Mouse (Mus musculus) right cerebral cortex, postnatal 10 days (tissue): ENCODE results near the gene Phf11c.
"Not testable (repeated sequence)": the region's sequence is repeated elsewhere in the genome, so short reads cannot be mapped to it uniquely, and the experiment has no call there.

Source experiments
- DNase-seq, 2 experiments: peaks; one replicate each; pipeline ENCODE4 v3.0.0; 2021; ENCODE audit warnings: low spot score in 2 of 2

Gene Phf11c

DNA sequence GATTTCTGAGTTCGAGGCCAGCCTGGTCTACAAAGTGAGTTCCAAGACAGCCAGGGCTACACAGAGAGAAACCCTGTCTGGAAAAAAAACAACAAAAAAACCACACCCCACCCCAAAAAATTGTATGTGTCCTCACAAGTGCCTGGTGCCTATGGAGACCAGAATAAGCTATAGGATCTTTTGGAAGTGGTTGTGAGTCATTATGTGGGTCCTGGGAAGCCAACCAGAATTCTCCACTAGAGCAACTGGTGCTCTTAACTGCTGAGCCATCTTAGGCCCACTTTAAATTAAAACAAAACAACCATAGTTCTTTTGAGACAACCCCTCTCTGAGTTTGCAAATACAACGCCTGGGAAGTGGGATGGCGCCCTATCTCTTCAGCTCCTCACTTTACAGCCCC, at the start of gene Phf11c:
Gene Phf11c (minus strand): TSS at position 101 of the 400 bp plus-strand sequence.
- DNase-seq: no peak

DNA sequence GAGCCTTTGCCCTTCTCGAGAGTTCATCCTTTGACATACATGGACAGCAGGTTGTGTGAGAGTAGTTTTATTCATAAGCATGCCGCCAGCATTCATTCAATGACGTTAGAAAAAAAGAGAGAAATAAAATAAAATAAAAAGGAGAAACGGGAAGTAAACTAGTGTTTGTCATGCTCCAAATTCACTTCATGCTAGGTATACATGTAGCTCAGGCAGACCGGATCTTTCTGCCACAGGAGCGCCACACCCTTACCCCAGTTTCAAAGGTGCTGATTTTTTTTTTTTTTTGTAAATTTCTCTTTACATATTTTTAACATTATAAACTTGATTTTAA, 46.3 kb upstream of the Phf11c start:
- DNase-seq: no peak

DNA sequence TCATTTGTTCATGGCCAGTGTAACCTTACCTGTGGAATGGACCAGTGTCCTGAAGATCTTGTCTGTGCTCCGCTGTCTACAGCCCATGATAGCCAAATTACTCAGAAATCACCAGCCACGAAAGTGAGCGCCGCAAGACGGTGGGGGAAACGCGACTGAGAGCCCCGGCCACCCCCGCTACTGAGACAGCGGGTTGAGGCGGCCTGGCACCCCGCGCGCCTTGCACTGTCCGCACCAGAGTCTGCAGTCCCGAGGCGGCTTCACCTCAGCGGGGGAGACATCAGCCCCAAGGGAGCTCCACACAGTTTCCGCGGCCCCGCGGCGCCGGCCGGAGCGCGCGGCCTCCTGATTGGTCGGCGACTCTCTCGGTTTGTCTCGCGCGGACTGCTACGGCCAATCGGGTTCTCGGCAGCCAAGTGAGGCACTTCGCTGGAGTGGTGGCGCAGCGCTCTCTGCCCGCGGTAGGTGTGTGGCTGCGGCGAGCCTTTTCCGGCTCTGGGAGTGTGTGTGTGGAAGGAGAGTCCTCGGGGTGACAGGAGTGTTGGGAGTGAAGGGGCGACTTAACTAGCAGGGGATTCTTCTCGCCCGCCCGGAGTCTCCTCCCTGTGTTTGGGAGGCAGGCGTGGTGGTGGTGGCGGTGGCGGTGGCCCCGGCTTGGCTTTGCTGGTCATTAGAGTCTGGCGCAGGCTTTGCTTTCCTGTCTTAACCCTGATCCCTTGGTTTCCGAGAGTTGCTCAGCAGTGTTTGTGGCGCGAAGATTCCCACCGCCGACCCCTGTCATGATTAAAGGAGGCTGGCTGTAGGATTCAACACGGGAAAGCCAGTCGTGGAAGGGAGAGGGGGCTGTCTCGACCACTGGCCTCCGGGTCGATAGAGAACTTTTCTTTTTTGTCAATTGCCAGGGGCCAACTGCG, 45.6 kb upstream of the Phf11c start, which contains the start of the genes Setdb2 and Cab39l:
Gene Setdb2 (minus strand): TSS at position 327 of the 914 bp plus-strand sequence.
Gene Cab39l (plus strand): TSS at position 415 of the 914 bp plus-strand sequence.
- peak; percentile 96 to 97 for DNase-seq

DNA sequence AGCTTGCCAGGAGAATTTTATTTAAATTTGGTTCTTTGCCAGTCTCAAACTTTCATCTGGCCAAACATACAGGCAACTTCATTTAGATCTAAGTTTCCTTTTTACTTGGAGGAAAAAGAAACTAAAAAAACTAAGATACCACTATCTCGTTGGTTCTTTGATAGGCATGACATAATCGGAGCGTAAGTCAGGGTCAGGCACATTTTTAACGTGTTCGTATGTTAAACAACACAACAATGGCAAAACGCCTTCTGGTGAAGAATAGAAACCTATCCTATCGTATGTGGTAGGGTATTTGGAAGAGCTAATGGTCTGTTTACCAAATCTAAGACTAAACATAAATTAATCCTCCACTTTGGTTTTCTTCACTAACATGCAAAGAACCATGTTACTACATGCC, 44.9 kb upstream of the Phf11c start:
- no peak for DNase-seq

GRCm38 (mm10) chr14:59438505-59438904, 43.3 kb upstream of the Phf11c start:
- DNase-seq: no peak

GRCm38 (mm10) chr14:59437398-59437797, 42.2 kb upstream of the Phf11c start:
- no peak for DNase-seq

- no peak for DNase-seq
These were observed 40.0 kb upstream of the Phf11c start for GRCm38 (mm10) chr14:59435206-59435605.

DNA sequence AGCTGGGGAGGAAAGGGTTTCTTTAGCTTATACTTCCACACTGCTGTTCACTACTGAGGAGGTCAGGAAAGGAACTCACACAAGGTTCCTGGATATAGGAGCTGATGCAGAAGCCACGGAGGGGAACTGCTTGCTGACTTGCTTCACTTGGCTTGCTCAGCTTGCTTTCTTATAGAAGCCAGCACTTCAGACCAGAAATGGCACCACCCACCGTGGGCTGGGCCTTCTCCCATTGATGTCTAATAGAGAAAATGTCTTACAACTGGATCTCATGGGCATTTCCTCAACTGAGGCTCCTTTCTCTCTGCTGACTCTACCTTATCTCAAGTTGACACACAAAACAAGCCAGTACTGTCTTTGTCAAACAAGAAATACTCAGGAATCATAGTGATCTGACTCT, 38.7 kb upstream of the Phf11c start:
- no peak for DNase-seq

DNA sequence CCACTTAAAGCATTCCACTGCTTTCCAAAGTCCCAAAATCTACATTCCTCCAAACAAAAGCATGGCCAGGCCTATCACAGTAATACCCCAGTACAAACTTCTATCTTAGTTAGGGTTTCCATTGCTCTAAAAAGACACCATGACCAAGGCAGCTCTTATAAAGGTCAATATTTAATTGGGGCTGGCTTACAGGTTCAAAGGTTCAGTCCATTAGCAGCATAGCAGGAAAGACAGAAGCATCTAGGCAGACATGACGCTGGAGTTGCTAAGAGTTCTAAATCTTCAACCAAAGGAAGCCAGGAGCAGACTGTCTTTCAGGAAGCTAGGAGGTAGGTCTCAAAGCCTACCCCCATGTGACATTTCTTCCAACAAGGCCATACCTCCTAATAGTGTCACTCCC, 35.4 kb upstream of the Phf11c start:
- no peak for DNase-seq

DNA sequence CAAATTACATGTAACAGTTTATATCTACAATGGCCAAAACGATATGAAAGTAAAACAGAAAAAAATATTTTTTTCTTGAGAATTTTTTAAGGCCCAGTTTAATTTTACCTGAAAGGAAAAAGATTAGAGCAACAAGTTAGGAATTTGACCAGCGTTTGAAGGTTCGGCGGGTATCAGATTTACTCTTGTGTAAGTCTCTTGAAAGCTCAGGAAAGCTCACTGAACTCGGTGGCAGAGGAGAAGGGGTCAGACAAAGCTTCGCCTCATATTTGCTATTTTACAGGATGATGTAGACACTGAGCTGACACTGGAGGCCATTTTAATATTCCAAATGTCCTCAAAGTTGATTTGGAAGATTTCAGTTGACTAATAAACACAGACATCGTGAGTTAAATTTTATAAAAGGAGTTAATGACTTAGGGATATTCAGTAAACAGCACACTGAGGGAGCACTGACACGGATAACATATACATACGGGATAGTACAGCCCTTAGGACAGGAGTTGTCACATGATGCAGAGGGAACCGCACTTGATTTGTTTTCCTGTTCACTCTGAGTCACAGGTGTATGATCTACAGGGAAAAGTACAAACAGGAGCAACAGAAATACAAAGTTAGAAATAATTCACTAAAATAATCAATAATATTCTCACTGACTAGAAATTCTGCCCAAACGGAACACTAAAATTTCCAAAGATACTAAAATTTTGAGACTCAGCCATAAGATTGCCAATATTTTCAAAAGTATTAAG, 27.9 kb upstream of the Phf11c start:
- no peak for DNase-seq

GRCm38 (mm10) chr14:59418171-59418570, 23.0 kb upstream of the Phf11c start:
- no peak for DNase-seq

DNA sequence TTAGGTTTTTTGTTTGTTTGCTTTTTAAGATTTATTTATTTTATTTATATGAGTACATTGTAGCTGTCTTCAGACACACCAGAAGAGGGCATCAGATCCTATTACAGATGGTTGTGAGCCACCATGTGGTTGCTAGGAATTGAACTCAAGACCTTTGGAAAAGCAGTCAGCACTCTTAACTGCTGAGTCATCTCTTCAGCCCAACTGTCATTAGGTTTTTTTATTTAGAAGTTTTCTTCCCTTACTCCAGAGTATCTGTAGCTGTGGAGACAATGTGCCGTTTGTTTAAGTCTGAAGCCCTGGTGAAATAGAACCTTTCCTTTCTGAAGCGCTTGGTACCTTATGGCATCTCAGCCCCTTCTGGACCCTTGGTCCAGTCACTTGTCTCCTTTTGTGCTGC, 19.8 kb upstream of the Phf11c start:
- DNase-seq: not testable (repeated sequence)

DNA sequence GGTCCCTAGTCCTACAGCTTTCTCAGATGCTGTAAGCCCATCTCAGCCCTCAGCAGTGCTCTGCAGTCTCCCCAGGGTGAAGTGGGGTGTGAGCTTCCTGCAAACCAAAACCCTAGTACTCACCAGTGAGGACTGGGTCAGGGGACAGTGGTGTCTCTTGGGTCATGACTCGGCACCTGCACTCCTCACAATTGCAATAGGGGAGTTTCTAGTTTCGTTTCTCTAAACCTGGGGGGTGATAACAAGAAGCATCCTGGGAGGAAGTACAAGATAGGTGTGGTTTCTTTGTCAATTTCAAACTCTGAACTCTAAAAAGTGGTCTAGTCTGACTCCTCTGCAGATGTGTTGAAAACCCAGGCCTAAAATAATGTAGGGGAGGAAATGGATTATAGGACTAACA, 1.8 kb upstream of the Phf11c start:
- no peak for DNase-seq

- DNase-seq: peak; percentile 36 to 52
These were observed 5.0 kb downstream of the Phf11c start for GRCm38 (mm10) chr14:59390181-59390580.

DNA sequence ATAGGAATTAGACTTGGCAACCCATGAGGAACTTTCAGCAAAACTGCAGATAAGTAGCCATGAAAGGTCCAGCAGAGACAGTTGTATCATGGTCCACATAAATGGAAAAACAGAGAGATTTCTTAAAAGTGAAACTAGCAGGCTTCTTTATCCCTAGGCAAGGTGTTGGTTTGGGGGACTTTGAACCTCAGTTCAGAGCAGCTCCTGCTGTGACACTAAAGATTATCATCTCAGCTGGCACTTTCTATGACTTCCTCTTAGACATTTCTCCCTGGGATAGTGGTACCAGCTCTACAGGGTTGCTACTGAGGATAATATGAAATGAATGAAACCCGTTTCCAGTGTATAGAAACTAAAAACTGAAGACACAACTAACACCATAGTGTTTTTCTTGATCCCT, 5.6 kb downstream of the Phf11c start:
- no peak for DNase-seq

DNA sequence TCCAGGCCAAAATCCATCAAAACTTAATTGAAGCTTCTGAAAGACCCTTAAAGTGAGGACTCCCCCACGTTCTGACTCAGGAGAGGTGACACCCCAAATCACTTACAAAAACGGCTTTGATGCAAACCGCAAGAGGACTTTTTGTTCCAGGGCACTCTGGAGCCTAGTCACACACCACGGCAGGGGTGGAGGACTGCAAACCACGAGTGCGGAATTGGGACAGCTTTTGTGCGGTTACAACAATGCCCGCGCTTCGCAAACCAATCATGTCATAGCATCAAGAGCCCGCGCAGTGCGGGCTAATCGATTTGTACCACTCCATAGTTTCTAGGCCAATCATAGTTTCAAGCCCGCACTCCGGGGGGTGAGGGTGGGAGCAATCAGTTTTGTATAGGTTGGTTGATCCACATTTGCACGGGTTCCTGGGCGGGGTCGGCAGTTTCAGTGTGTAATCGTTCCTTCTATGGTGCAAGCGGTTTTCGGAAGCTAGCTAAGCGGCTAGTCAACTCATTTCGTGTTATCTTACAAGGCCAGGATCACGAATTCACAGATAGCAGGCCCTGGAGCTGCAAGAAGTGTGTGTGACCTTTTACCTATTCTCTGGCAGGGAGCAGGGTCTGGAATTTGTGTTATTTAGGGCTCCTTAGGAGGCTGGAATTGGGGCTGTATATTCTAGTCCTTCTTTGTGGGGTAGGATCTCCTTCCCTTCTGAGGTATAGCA, 24.7 kb downstream of the Phf11c start:
- DNase-seq: no peak

GRCm38 (mm10) chr14:59366386-59367105, 28.6 kb downstream of the Phf11c start:
- no peak for DNase-seq

DNA sequence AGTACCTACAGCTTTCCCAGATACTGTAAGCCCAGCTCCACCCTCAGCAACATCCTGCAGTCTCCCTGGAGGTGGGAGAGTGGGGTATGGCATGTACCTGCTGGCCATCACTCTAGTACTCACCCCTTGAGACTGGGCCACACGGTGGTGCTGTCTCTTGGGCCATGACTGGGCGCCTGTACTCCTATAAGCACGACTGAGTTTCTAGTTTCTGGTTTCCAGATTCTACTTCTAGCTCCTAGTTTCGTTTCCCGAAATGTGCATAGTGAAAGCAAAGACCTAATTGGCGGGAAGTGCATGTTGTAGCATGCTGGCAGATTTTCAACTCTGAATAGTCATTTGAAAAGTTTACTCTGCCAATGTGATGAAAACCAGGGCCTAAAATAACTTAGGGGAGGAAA, 29.9 kb downstream of the Phf11c start, which contains the start of gene Phf11d:
Gene Phf11d (minus strand): TSS at position 227 of the 401 bp plus-strand sequence.
- peak; percentile 23 to 32 for DNase-seq

DNA sequence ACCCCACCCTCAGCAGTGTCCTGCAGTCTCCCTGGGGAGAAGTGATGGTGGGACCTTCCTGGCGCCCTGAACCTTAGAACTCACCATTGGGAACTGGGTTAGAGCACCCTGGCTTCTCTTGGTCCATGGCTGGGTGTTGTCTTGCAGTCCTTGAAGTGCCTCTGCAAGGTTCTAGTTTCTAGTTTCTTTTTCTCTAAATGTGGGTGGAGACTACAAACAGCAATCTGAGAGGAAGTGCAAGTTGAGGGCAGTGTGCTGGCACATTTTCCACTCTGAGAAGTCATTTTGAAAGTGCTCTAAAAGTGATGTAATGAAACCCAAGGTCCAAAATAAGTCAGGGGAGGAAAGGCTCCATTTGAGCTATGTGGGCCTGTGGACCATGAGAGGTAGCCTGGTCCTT, 54.0 kb downstream of the Phf11c start, which contains the start of gene Phf11b:
Gene Phf11b (minus strand): TSS at position 163 of the 400 bp plus-strand sequence.
- DNase-seq: not testable (repeated sequence)

- DNase-seq: no peak
These were observed 55.6 kb downstream of the Phf11c start for GRCm38 (mm10) chr14:59339541-59339940.

GRCm38 (mm10) chr14:59336056-59336455, 59.1 kb downstream of the Phf11c start:
- not testable (repeated sequence) for DNase-seq
